Mouse (Mus musculus) layer of hippocampus, adult 8-10 months (tissue): Measurements from ENCODE around the gene Olfr55. TPM values are rescaled to one million over a fixed set of nuclear protein-coding genes. Genes with fewer than 3 reads are reported as not detected.
"Not testable (repeated sequence)": the region's sequence is repeated elsewhere in the genome, so short reads cannot be mapped to it uniquely, and the experiment has no call there.

Source experiments
- DNase-seq, 2 experiments: peaks; one replicate each; pipeline ENCODE4 v3.0.0; 2022; ENCODE audit warnings: low spot score in 2 of 2
- total RNA-seq, 4 experiments: library from RNA; stranded (reverse); gene quantifications; 2 replicates each; pipeline ENCODE4 v1.2.4; 2022

Gene Olfr55
- total RNA-seq, result under 1 TPM in 1 of 4 experiments, not detected in 3; 0.36 TPM

DNA sequence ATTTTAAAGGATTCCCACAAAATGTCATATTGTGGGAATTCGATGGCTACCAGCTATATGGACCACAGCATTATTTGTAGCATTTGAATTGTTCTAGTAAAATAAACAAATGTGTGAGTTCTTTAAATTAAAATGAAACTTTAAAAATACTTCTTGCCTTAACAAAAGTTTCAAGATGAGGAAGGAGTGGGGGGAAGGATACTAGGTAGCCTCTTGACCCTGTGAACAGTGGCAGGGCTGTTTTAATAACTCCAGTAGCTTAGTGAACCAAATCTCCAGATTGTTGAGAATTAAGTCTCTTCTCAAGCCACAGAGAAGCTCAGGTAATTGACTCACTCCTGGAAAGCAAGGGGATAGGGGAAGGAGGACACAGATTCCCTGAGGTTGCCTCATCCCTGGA is at the start of gene Olfr55:
Olfr55 (plus strand) TSS at position 301 of the 400 bp plus-strand sequence.
- not testable (repeated sequence) for DNase-seq

GRCm38 (mm10) chr17:33124546-33124945 is 43.7 kb upstream of the Olfr55 start:
- no peak for DNase-seq

- DNase-seq, result no peak
Measured at GRCm38 (mm10) chr17:33126257-33126656, 42.0 kb upstream of the Olfr55 start.

DNA sequence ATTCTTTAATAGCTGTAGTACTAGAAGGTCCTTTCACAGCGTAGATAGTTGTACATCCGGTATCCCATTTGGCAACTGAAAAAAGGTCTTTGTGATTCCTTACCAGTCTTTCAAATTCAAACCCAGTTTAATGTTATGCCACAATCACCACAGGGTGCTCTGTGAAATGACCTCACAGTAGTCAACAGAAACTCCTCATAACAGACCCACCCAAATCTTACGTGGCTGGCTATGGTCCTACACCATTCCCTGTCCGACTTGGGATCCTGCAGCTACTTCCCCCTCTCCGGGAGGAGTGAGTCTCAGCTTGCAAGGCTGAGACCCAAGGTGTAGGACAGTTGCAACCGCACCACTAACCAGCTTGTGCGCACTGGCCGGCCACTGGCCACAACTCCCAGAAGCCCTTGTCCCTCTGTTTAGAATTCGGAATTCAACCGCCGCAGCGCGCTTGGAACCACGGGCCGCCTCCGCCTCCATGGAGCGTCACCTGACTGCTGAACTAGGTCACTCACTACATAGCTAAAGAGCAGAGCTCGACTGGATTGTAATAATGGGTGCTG is 28.9 kb upstream of the Olfr55 start, which contains the start of gene Morc2b:
Morc2b (minus strand) TSS at position 423 of the 560 bp plus-strand sequence.
- DNase-seq, result no peak

DNA sequence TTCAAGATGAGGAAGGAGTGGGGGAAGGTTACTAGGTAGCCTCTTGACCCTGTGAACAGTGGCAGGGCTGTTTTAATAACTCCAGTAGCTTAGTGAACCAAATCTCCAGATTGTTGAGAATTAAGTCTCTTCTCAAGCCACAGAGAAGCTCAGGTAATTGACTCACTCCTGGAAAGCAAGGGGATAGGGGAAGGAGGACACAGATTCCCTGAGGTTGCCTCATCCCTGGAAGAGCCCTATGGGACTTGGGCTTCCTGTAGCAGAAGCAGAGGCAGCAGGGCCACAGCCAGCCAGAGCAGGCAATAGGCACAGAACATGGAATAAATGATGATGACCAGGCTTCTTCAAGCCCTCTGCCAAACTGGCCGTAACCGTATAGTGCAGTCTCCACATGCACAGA is 22.8 kb downstream of the Olfr55 start, which contains the start of gene Olfr239:
Olfr239 (plus strand) TSS at position 301 of the 400 bp plus-strand sequence.
- DNase-seq, result not testable (repeated sequence)

GRCm38 (mm10) chr17:33221590-33221989 is 53.3 kb downstream of the Olfr55 start, which contains the start of gene Olfr1564:
TSS of gene Olfr1564 (minus strand) at chr17:33221690.
- no peak for DNase-seq

Other genes with a start within 250 kb of the Olfr55 start
- gene Cyp4f13, start 221.0 kb upstream of the Olfr55 start, total RNA-seq, result 10 to 100 TPM; 29.2 to 42.1 (median 33.4) TPM
- 1 to 10 TPM; 4.6 to 6.2 (median 5.2) TPM for gene Zfp472, start 202.6 kb upstream of the Olfr55 start, total RNA-seq
- 10 to 100 TPM; 16.1 to 19.9 (median 18.1) TPM for gene Zfp952, start 175.3 kb upstream of the Olfr55 start, total RNA-seq
- 10 to 100 TPM; 17.6 to 24.6 (median 18.5) TPM for gene Zfp763, start 135.0 kb upstream of the Olfr55 start, total RNA-seq
- gene 4921501E09Rik, start 100.4 kb upstream of the Olfr55 start, total RNA-seq, result under 1 TPM in 1 of 4 experiments, not detected in 3; 0.16 TPM
- gene Zfp563, start 79.1 kb upstream of the Olfr55 start, total RNA-seq, result 10 to 100 TPM; 15.7 to 24.7 (median 20.8) TPM
- 1 to 10 TPM; 3.4 to 5.9 (median 4.4) TPM for gene Morc2b, start 28.8 kb upstream of the Olfr55 start, total RNA-seq
- not detected for gene Olfr239, start 22.9 kb downstream of the Olfr55 start, total RNA-seq
- gene Olfr1564, start 53.2 kb downstream of the Olfr55 start, total RNA-seq, result 1 to 10 TPM in 3 of 4 experiments, under 1 TPM in 1; 0.75 to 1.5 (median 1.2) TPM
- gene Zfp955a, start 86.7 kb downstream of the Olfr55 start, total RNA-seq, result 10 to 100 TPM; 12.7 to 13.8 (median 13.3) TPM
- not detected for gene Olfr63, start 96.2 kb downstream of the Olfr55 start, total RNA-seq
- gene Zfp955b, start 121.1 kb downstream of the Olfr55 start, total RNA-seq, result 10 to 100 TPM; 25.4 to 38.6 (median 31.1) TPM
- 10 to 100 TPM; 17.0 to 21.7 (median 18.9) TPM for gene Zfp81, start 190.4 kb downstream of the Olfr55 start, total RNA-seq
- 10 to 100 TPM; 10.5 to 14.6 (median 12.3) TPM for gene Zfp101, start 226.2 kb downstream of the Olfr55 start, total RNA-seq